Mouse (Mus musculus) ES-E14 (cell line): Measurements from ENCODE around the gene St6galnac5.

Source experiments
- HCFC1 ChIP-seq: IDR thresholded peaks from 2 replicates; pipeline ENCODE4 v1.6.1; 2012; ENCODE audit warnings: low read length, inconsistent platforms, borderline replicate concordance; ENCODE audit not compliant: insufficient read depth
- ZNF384 ChIP-seq: IDR thresholded peaks from 2 replicates; pipeline ENCODE4 v1.6.1; 2012; ENCODE audit warnings: low read depth, low read length, inconsistent platforms

GRCm38 (mm10) chr3:152815110-152815509 lies 166.9 kb downstream of the St6galnac5 start:
- TF ChIP-seq HCFC1: no peak
- TF ChIP-seq ZNF384: no peak
